11 mouse cellular contexts compared by ENCODE assay signal in the genomic region with DNA sequence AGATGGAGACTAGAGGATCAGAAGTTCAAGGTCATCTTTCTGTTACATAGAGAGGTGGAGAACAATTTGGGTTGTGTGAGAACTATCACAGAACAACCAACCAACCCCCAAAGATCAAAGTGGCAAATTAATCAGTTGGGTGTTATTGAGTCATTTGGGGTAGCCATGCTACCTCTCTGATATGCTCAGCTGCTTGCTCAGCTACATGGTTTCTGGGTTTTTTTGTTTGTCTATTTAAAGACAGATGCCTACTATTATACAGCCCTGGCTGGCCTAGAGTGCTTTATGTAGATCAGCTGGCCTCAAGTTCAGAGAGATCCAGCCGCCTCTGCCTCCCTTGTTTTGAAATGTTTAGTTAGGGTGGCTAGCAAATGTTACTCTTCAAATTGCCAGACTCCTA. TPM values are rescaled to one million over a fixed set of nuclear protein-coding genes. Genes with fewer than 3 reads are reported as not detected.
DNase-seq lines count a peak whose midpoint lies in the region; ATAC-seq and TF ChIP-seq lines count a peak whose summit lies in the region.
"Had no signal": no experiment of that assay in that cellular context is flagged by ENCODE, and none has a peak within 500 bp of the region (broad histone marks: within the 10 kb centered on the region; RNA-seq: fewer than 3 reads in every experiment).

No protein-coding gene starts in this region.

- TF ChIP-seq EP300 in liver, embryonic 14.5 days (IDR thresholded peaks at IDR 0.05; ENCODE audit: low read depth) = no peak

- H3K9me3 ChIP-seq in kidney, postnatal 0 days (replicated peaks; ENCODE audit: low read length) = no peaks in the 10 kb centered on the region
- H3K9me3 ChIP-seq in liver, embryonic 14.5 days (ENCODE audit: control insufficient read depth, low read length) = no peaks in the 10 kb centered on the region
- no peaks in the 10 kb centered on the region for H3K9me3 ChIP-seq in midbrain, embryonic 14.5 days (ENCODE audit: control insufficient read depth, low read length)

- no peak for ATAC-seq in kidney, postnatal 0 days (replicated peaks; ENCODE audit: low FRiP score, low read depth)
- ATAC-seq in liver, embryonic 14.5 days (ENCODE audit: insufficient read depth) = peak; percentile 44; the same call in 1 of the 2 replicates
- no peak for ATAC-seq in midbrain, embryonic 14.5 days (ENCODE audit: low FRiP score, low TSS enrichment)

- H3K27ac ChIP-seq in kidney, postnatal 0 days = peak overlapping the region; percentile 39; the same call in 1 of the 2 replicates
- H3K27ac ChIP-seq in liver, embryonic 14.5 days = peak overlapping the region; percentile 37
- no peak overlapping the region for H3K27ac ChIP-seq in midbrain, embryonic 14.5 days (replicated peaks; ENCODE audit: low read depth, low read length)
- H3K27ac ChIP-seq: left cerebral cortex, adult 2 months had no signal

- no peak overlapping the region for H3K4me2 ChIP-seq in kidney, postnatal 0 days (ENCODE audit: low read length)
- H3K4me2 ChIP-seq in liver, embryonic 14.5 days (ENCODE audit: low read depth) = peak overlapping the region; percentile 37
- no peak overlapping the region for H3K4me2 ChIP-seq in midbrain, embryonic 14.5 days (ENCODE audit: low read length)

- H3K36me3 ChIP-seq in kidney, postnatal 0 days (ENCODE audit: insufficient read depth, low read length) = no peaks in the 10 kb centered on the region
- H3K36me3 ChIP-seq in liver, embryonic 14.5 days (replicated peaks; ENCODE audit: control insufficient read depth, insufficient read depth, low read depth) = no peaks in the 10 kb centered on the region
- no peaks in the 10 kb centered on the region for H3K36me3 ChIP-seq in midbrain, embryonic 14.5 days (ENCODE audit: control insufficient read depth, insufficient read depth, low read length)

- no peak for DNase-seq in kidney, postnatal 0 days (ENCODE audit: low spot score)
- DNase-seq in kidney, adult 18-20 months = no peak
- peak; percentile 45 for DNase-seq in 416B (ENCODE audit: low read depth)
- peak; percentile 52 for DNase-seq in CD4-positive helper T cell, adult 2 months (ENCODE audit: low read depth, low spot score)
- DNase-seq in liver, embryonic 14.5 days (ENCODE audit: low read depth in 3 of 3, low spot score in 3 of 3) = no peak
- DNase-seq in embryo, embryonic 10.5 days (ENCODE audit: low spot score) = no peak
- DNase-seq in midbrain, embryonic 14.5 days = no peak
- DNase-seq: embryo, embryonic 11 days; lung, postnatal 10 days; right cerebral cortex, postnatal 4 days had no signal

- no peak overlapping the region for H3K9ac ChIP-seq in kidney, postnatal 0 days (ENCODE audit: low read depth, low read length)
- H3K9ac ChIP-seq in liver, embryonic 14.5 days (replicated peaks) = peak overlapping the region; percentile 1; the same call in 1 of the 2 replicates
- no peak overlapping the region for H3K9ac ChIP-seq in midbrain, embryonic 14.5 days (replicated peaks; ENCODE audit: low read length)

- 93% methylated on average over 1 of the region's 1 CpGs for WGBS in kidney, postnatal 0 days
- WGBS in liver, embryonic 14.5 days (ENCODE audit: insufficient replicate concordance) = 14% methylated on average over 1 of the region's 1 CpGs
- 83% methylated on average over 1 of the region's 1 CpGs for WGBS in midbrain, embryonic 14.5 days

- H3K27me3 ChIP-seq in kidney, postnatal 0 days (ENCODE audit: insufficient read depth, low read length) = no peaks in the 10 kb centered on the region
- no peaks in the 10 kb centered on the region for H3K27me3 ChIP-seq in liver, embryonic 14.5 days (ENCODE audit: control insufficient read depth, insufficient read depth, low read length)
- H3K27me3 ChIP-seq in midbrain, embryonic 14.5 days (ENCODE audit: control insufficient read depth, insufficient read depth, low read length) = no peaks in the 10 kb centered on the region

- no peak overlapping the region for H3K4me3 ChIP-seq in kidney, postnatal 0 days (replicated peaks; ENCODE audit: low read depth, low read length)
- no peak overlapping the region for H3K4me3 ChIP-seq in liver, embryonic 14.5 days (ENCODE audit: insufficient read depth in 1 of 2, low read depth in 2 of 2, low read length in 2 of 2)
- H3K4me3 ChIP-seq in midbrain, embryonic 14.5 days (replicated peaks; ENCODE audit: low read depth, low read length) = no peak overlapping the region
- H3K4me3 ChIP-seq: left cerebral cortex, adult 2 months had no signal

- no peak for TF ChIP-seq CTCF in kidney, postnatal 0 days (IDR thresholded peaks at IDR 0.05; ENCODE audit: low read depth)
- TF ChIP-seq CTCF in liver, embryonic 14.5 days (IDR thresholded peaks at IDR 0.05; ENCODE audit: low read depth) = no peak

- H3K4me1 ChIP-seq in kidney, postnatal 0 days (replicated peaks; ENCODE audit: insufficient read depth, low read length) = peaks cover 17% of the 10 kb centered on the region; the same call in 1 of the 2 replicates
- peaks cover 40 to 45% of the 10 kb centered on the region in 2 experiments for H3K4me1 ChIP-seq in liver, embryonic 14.5 days (replicated peaks; ENCODE audit: control insufficient read depth in 2 of 2, insufficient read depth in 2 of 2, low read length in 1 of 2)
- H3K4me1 ChIP-seq in midbrain, embryonic 14.5 days (ENCODE audit: control insufficient read depth, insufficient read depth, low read length) = no peaks in the 10 kb centered on the region

RNA-seq across cellular contexts. Expression of gene Wbp4, which starts 39.7 kb away (rescaled TPM):
- polyA plus RNA-seq in kidney, postnatal 0 days (2015; fragmentation: Nextera tagmentation; extraction: Ambion mirVana) = 46.8 and 47.6 TPM in 2 replicates
- polyA plus RNA-seq in liver, embryonic 14.5 days (2012; rRNA removed) = 3.1 and 6.2 TPM in 2 replicates
- polyA plus RNA-seq in liver, embryonic 14.5 days (2014; fragmentation: Nextera tagmentation; extraction: Ambion mirVana) = 14.2 and 16.8 TPM in 2 replicates
- polyA plus RNA-seq in midbrain, embryonic 14.5 days (2014; fragmentation: Nextera tagmentation; extraction: Ambion mirVana) = 44.8 and 52.6 TPM in 2 replicates

RNA-seq across cellular contexts. Expression of gene Elf1, which starts 40.1 kb away (rescaled TPM):
- polyA plus RNA-seq in kidney, postnatal 0 days (2015; fragmentation: Nextera tagmentation; extraction: Ambion mirVana) = 18.2 and 18.3 TPM in 2 replicates
- polyA plus RNA-seq in liver, embryonic 14.5 days (2012; rRNA removed) = 6.0 and 9.3 TPM in 2 replicates
- polyA plus RNA-seq in liver, embryonic 14.5 days (2014; fragmentation: Nextera tagmentation; extraction: Ambion mirVana) = 8.7 and 9.9 TPM in 2 replicates
- 2.7 and 3.7 TPM in 2 replicates for polyA plus RNA-seq in midbrain, embryonic 14.5 days (2014; fragmentation: Nextera tagmentation; extraction: Ambion mirVana)

Comparison
In these comparisons a context has a peak if more than half of its experiments do, and no peak if none do; other contexts are left out.
1. DNase-seq: peak in 416B (single experiment) and CD4-positive helper T cell, adult 2 months (single experiment); none in kidney, postnatal 0 days (single experiment), kidney, adult 18-20 months (single experiment), liver, embryonic 14.5 days (0 of 3), embryo, embryonic 10.5 days (single experiment) and midbrain, embryonic 14.5 days (single experiment).